Mouse (Mus musculus): Measurements from ENCODE around the gene Agap1. TPM values are rescaled to one million over a fixed set of nuclear protein-coding genes. Genes with fewer than 3 reads are reported as not detected.

The Agap1 gene
- polyA plus RNA-seq, 1 experiment from 2014 or later, result 7.6 TPM

DNA sequence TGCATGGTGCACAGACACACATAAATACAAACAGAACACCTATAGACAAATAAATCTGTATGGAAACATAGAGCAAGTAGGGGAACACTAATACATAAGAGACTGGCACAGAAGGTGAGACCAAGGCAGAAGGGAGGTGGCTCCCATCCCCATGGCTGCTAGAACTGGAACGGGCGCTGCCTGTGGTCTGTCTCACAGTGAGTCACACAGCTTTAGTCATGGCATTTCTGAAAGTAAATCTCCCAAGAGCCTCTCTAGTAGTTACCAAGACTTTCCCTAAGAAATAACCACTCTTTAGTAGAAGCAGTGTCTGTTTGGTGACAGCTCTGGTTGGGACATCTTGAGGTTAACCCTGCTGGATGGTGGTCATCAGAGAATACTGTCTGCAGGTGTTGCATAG, 326.1 kb downstream of the Agap1 start:
- no peaks in the 10 kb centered on the region for H3K27me3 ChIP-seq (ENCODE audit: control insufficient read depth, insufficient read depth, low read depth, low read length)
- no peak for ATAC-seq (ENCODE audit: low read depth)
- H3K36me3 ChIP-seq (ENCODE audit: control insufficient read depth, insufficient read depth, low read length), result no peaks in the 10 kb centered on the region
- no peak overlapping the region for H3K27ac ChIP-seq (ENCODE audit: low read length)
- H3K4me1 ChIP-seq (replicated peaks; ENCODE audit: control insufficient read depth, insufficient read depth, low read length), result no peaks in the 10 kb centered on the region
- H3K4me3 ChIP-seq (ENCODE audit: low read length), result no peak overlapping the region
- WGBS, result 92% methylated on average over 2 of the region's 2 CpGs
- no peaks in the 10 kb centered on the region for H3K9me3 ChIP-seq (ENCODE audit: control insufficient read depth, low read length)
- H3K4me2 ChIP-seq (ENCODE audit: low read depth, low read length), result no peak overlapping the region
- no peak overlapping the region for H3K9ac ChIP-seq (ENCODE audit: low read length)

GRCm38 (mm10) chr1:89781861-89782260, 327.3 kb downstream of the Agap1 start:
- no peaks in the 10 kb centered on the region for H3K27me3 ChIP-seq (ENCODE audit: control insufficient read depth, insufficient read depth, low read depth, low read length)
- WGBS, result 49% methylated on average over 8 of the region's 8 CpGs
- ATAC-seq (ENCODE audit: low read depth), result no peak

DNA sequence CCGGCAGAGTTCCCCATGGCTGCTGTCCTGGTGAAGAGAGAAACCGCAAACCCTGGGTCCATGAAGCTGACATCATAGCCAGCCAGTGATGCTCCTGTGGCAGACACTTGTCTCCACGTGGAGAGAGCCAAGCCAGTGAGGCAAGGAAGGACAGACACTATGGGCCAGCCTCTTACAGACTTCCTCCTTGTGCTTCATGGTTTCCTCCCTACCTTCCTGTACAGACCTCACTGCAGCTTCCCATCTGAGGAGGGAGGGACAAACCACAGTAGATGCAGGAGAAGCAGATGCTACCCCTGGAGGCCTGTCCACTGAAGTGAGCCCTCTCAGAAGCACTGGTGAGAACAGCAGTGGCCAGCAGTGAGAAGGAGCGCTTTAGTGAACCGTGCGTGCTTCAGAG, 332.2 kb downstream of the Agap1 start:
- WGBS, result 83% methylated on average over 6 of the region's 6 CpGs
- ATAC-seq (ENCODE audit: low read depth), result no peak
- H3K27ac ChIP-seq (ENCODE audit: low read length), result no peak overlapping the region

More at GRCm38 (mm10) chr1:89781861-89782260, 327.3 kb downstream of the Agap1 start:
- Histone ChIP-seq H3K4me1 (replicated peaks; ENCODE audit: control insufficient read depth, insufficient read depth, low read length) (no peaks in the 10 kb centered on the region), H3K9ac (ENCODE audit: low read length) (no peak overlapping the region), H3K27ac (ENCODE audit: low read length) (no peak overlapping the region), H3K4me2 (ENCODE audit: low read depth, low read length) (no peak overlapping the region), H3K36me3 (ENCODE audit: control insufficient read depth, insufficient read depth, low read length) (no peaks in the 10 kb centered on the region), H3K9me3 (ENCODE audit: control insufficient read depth, low read length) (no peaks in the 10 kb centered on the region), H3K4me3 (ENCODE audit: low read length) (no peak overlapping the region)

GRCm38 (mm10) chr1:89798724-89799123, 344.1 kb downstream of the Agap1 start:
- Histone ChIP-seq H3K27me3 (ENCODE audit: control insufficient read depth, insufficient read depth, low read depth, low read length) (no peaks in the 10 kb centered on the region), H3K27ac (ENCODE audit: low read length) (no peak overlapping the region), H3K9me3 (ENCODE audit: control insufficient read depth, low read length) (no peaks in the 10 kb centered on the region), H3K4me1 (replicated peaks; ENCODE audit: control insufficient read depth, insufficient read depth, low read length) (no peaks in the 10 kb centered on the region), H3K4me2 (ENCODE audit: low read depth, low read length) (no peak overlapping the region), H3K4me3 (ENCODE audit: low read length) (no peak overlapping the region), H3K9ac (ENCODE audit: low read length) (no peak overlapping the region), H3K36me3 (ENCODE audit: control insufficient read depth, insufficient read depth, low read length) (no peaks in the 10 kb centered on the region; the same call in 1 of the 2 replicates)
- WGBS, result 57% methylated on average over 14 of the region's 14 CpGs
- no peak for ATAC-seq (ENCODE audit: low read depth)

More for the DNA sequence above, 332.2 kb downstream of the Agap1 start:
- Histone ChIP-seq H3K9ac (ENCODE audit: low read length) (no peak overlapping the region), H3K4me2 (ENCODE audit: low read depth, low read length) (no peak overlapping the region), H3K36me3 (ENCODE audit: control insufficient read depth, insufficient read depth, low read length) (0 out of 2 replicates have a peak, but pooled peaks cover 2% of the 10 kb centered on the region), H3K9me3 (ENCODE audit: control insufficient read depth, low read length) (no peaks in the 10 kb centered on the region), H3K4me3 (ENCODE audit: low read length) (no peak overlapping the region), H3K27me3 (ENCODE audit: control insufficient read depth, insufficient read depth, low read depth, low read length) (no peaks in the 10 kb centered on the region), H3K4me1 (replicated peaks; ENCODE audit: control insufficient read depth, insufficient read depth, low read length) (no peaks in the 10 kb centered on the region)

DNA sequence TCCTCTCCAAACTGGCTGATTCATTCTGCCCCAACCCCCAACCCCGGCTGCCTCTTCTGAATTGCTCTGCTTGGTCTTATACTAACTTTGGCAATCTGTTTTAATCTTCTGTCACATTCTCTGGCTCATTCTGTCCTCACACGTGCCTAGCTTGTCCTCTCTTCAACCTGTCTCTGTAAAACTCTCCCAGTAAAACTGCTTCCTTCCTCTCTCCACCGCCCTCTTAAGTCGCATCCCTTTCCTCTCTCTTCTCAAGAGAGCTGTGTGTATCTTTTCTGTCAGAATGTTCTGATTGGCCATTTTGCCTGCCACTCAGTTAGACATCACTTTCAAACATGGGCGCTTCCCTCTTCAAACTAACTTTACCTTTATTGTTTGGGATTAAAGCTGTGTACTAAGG, 346.9 kb downstream of the Agap1 start:
- ATAC-seq (ENCODE audit: low read depth), result no peak
- Histone ChIP-seq H3K27ac (ENCODE audit: low read length) (no peak overlapping the region), H3K4me2 (ENCODE audit: low read depth, low read length) (no peak overlapping the region), H3K4me3 (ENCODE audit: low read length) (no peak overlapping the region), H3K36me3 (ENCODE audit: control insufficient read depth, insufficient read depth, low read length) (no peaks in the 10 kb centered on the region), H3K9me3 (ENCODE audit: control insufficient read depth, low read length) (no peaks in the 10 kb centered on the region), H3K9ac (ENCODE audit: low read length) (no peak overlapping the region), H3K27me3 (ENCODE audit: control insufficient read depth, insufficient read depth, low read depth, low read length) (no peaks in the 10 kb centered on the region), H3K4me1 (replicated peaks; ENCODE audit: control insufficient read depth, insufficient read depth, low read length) (no peaks in the 10 kb centered on the region)
- WGBS, result 60% methylated on average over 5 of the region's 5 CpGs

DNA sequence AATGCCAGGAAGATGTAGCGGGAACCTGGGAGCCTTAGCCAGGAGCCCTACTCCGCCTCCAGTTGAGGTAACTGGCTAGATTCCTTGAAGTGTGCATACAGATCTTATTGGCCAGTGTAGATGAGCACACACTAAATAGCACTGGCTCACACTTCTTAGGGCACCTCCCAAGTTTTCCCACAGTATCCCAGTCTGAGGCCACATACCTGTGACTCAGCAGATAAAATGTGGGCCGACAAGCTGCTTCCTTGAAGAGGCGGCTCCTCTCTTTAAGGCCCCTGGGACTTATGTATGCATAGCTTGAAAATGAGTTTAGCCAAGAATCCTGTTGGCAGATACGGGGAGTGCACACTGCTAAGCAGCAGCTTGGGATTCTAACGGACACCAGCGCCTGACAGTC, 350.4 kb downstream of the Agap1 start:
- no peak overlapping the region for H3K4me3 ChIP-seq (ENCODE audit: low read length)
- WGBS, result 78% methylated on average over 7 of the region's 7 CpGs
- ATAC-seq (ENCODE audit: low read depth), result no peak
- no peaks in the 10 kb centered on the region for H3K4me1 ChIP-seq (replicated peaks; ENCODE audit: control insufficient read depth, insufficient read depth, low read length)
- no peak overlapping the region for H3K27ac ChIP-seq (ENCODE audit: low read length)
- H3K9me3 ChIP-seq (ENCODE audit: control insufficient read depth, low read length), result no peaks in the 10 kb centered on the region
- no peak overlapping the region for H3K4me2 ChIP-seq (ENCODE audit: low read depth, low read length)
- H3K27me3 ChIP-seq (ENCODE audit: control insufficient read depth, insufficient read depth, low read depth, low read length), result no peaks in the 10 kb centered on the region
- H3K9ac ChIP-seq (ENCODE audit: low read length), result no peak overlapping the region
- no peaks in the 10 kb centered on the region for H3K36me3 ChIP-seq (ENCODE audit: control insufficient read depth, insufficient read depth, low read length)

GRCm38 (mm10) chr1:89812816-89813215, 358.2 kb downstream of the Agap1 start:
- no peak overlapping the region for H3K27ac ChIP-seq (ENCODE audit: low read length)
- no peaks in the 10 kb centered on the region for H3K9me3 ChIP-seq (ENCODE audit: control insufficient read depth, low read length)
- H3K27me3 ChIP-seq (ENCODE audit: control insufficient read depth, insufficient read depth, low read depth, low read length), result no peaks in the 10 kb centered on the region
- no peak for ATAC-seq (ENCODE audit: low read depth)
- no peaks in the 10 kb centered on the region for H3K36me3 ChIP-seq (ENCODE audit: control insufficient read depth, insufficient read depth, low read length)
- no peak overlapping the region for H3K4me3 ChIP-seq (ENCODE audit: low read length)
- H3K4me1 ChIP-seq (replicated peaks; ENCODE audit: control insufficient read depth, insufficient read depth, low read length), result no peaks in the 10 kb centered on the region
- 86% methylated on average over 8 of the region's 8 CpGs for WGBS
- H3K4me2 ChIP-seq (ENCODE audit: low read depth, low read length), result no peak overlapping the region
- H3K9ac ChIP-seq (ENCODE audit: low read length), result no peak overlapping the region

- H3K4me2 ChIP-seq (ENCODE audit: low read depth, low read length), result no peak overlapping the region
- H3K4me3 ChIP-seq (ENCODE audit: low read length), result no peak overlapping the region
- H3K9ac ChIP-seq (ENCODE audit: low read length), result no peak overlapping the region
- WGBS, result 55% methylated on average over 14 of the region's 14 CpGs
- H3K9me3 ChIP-seq (ENCODE audit: control insufficient read depth, low read length), result no peaks in the 10 kb centered on the region
- no peaks in the 10 kb centered on the region for H3K27me3 ChIP-seq (ENCODE audit: control insufficient read depth, insufficient read depth, low read depth, low read length)
- no peak overlapping the region for H3K27ac ChIP-seq (ENCODE audit: low read length)
- H3K36me3 ChIP-seq (ENCODE audit: control insufficient read depth, insufficient read depth, low read length), result no peaks in the 10 kb centered on the region
- no peak for ATAC-seq (ENCODE audit: low read depth)
- no peaks in the 10 kb centered on the region for H3K4me1 ChIP-seq (replicated peaks; ENCODE audit: control insufficient read depth, insufficient read depth, low read length)
These were observed 362.0 kb downstream of the Agap1 start for GRCm38 (mm10) chr1:89816487-89817206.

GRCm38 (mm10) chr1:89821822-89822221, 367.2 kb downstream of the Agap1 start:
- H3K9ac ChIP-seq (ENCODE audit: low read length), result no peak overlapping the region
- H3K4me3 ChIP-seq (ENCODE audit: low read length), result no peak overlapping the region
- ATAC-seq (ENCODE audit: low read depth), result no peak
- no peaks in the 10 kb centered on the region for H3K27me3 ChIP-seq (ENCODE audit: control insufficient read depth, insufficient read depth, low read depth, low read length)
- H3K4me1 ChIP-seq (replicated peaks; ENCODE audit: control insufficient read depth, insufficient read depth, low read length), result no peaks in the 10 kb centered on the region
- WGBS, result 81% methylated on average over 4 of the region's 4 CpGs
- no peaks in the 10 kb centered on the region for H3K9me3 ChIP-seq (ENCODE audit: control insufficient read depth, low read length)
- H3K36me3 ChIP-seq (ENCODE audit: control insufficient read depth, insufficient read depth, low read length), result no peaks in the 10 kb centered on the region
- no peak overlapping the region for H3K27ac ChIP-seq (ENCODE audit: low read length)
- H3K4me2 ChIP-seq (ENCODE audit: low read depth, low read length), result no peak overlapping the region

Measured in lung, embryonic 16.5 days (tissue).